Mouse (Mus musculus): ENCODE results near the gene Gsdme. TPM values are rescaled to one million over a fixed set of nuclear protein-coding genes. Genes with fewer than 3 reads are reported as not detected.

The Gsdme gene
- total and polyA plus RNA-seq, 3 experiments: 0.27 to 1.5 TPM; not detected in 1

GRCm38 (mm10) chr6:50218628-50219027 is 45.0 kb downstream of the Gsdme start:
- H3K27me3 ChIP-seq (ENCODE audit: control insufficient read depth in 1 of 2, insufficient read depth in 2 of 2, low read length in 2 of 2): no peaks in the 10 kb centered on the region
- H3K9me3 ChIP-seq (replicated peaks; ENCODE audit: insufficient read depth, low read length): no peaks in the 10 kb centered on the region
- DNase-seq (ENCODE audit: low read depth, low spot score): no peak
- H3K4me1 ChIP-seq (ENCODE audit: control insufficient read depth in 1 of 2, insufficient read depth in 2 of 2, low read length in 2 of 2): peaks cover 0 to 11% of the 10 kb centered on the region in 2 experiments; a peak in 1 of 4 replicates
- TF ChIP-seq USF1 (IDR thresholded peaks at IDR 0.05; ENCODE audit: low read depth, low read length): no peak
- TF ChIP-seq POLR2A (IDR thresholded peaks at IDR 0.05; ENCODE audit: control insufficient read depth in 1 of 2, insufficient read depth in 1 of 2, low read depth in 1 of 2, low read length in 2 of 2, poor library complexity in 1 of 2): no peak
- TF ChIP-seq ETS1 (IDR thresholded peaks at IDR 0.05; ENCODE audit: low read depth, low read length): no peak
- no peak for TF ChIP-seq ZMIZ1 (IDR thresholded peaks at IDR 0.05; ENCODE audit: low read depth, low read length)
- no peak for TF ChIP-seq GATA1 (IDR thresholded peaks at IDR 0.05; ENCODE audit: low read depth, low read length)
- TF ChIP-seq GABPA (IDR thresholded peaks at IDR 0.05; ENCODE audit: low read depth, low read length): no peak
- TF ChIP-seq POLR2AphosphoS2 (IDR thresholded peaks at IDR 0.05; ENCODE audit: low read length): no peak
- no peak for TF ChIP-seq NELFE (IDR thresholded peaks at IDR 0.05; ENCODE audit: low read depth, low read length)
- TF ChIP-seq SIN3A (IDR thresholded peaks at IDR 0.05; ENCODE audit: low read length): no peak
- TF ChIP-seq CTCF (IDR thresholded peaks at IDR 0.05 in 2 of 3, conservative IDR thresholded peaks at IDR 0.05 in 1 of 3; ENCODE audit: control insufficient read depth in 1 of 3, insufficient read depth in 1 of 3, low read depth in 2 of 3, low read length in 3 of 3, poor library complexity in 1 of 3, severe bottlenecking in 1 of 3): no peak
- no peak for TF ChIP-seq MAX (IDR thresholded peaks at IDR 0.05; ENCODE audit: low read length)
- TF ChIP-seq TBP (IDR thresholded peaks at IDR 0.05; ENCODE audit: low read depth, low read length): no peak
- TF ChIP-seq MYC (IDR thresholded peaks at IDR 0.05; ENCODE audit: low read depth, low read length): no peak
- no peaks in the 10 kb centered on the region for H3K79me2 ChIP-seq (ENCODE audit: control insufficient read depth, insufficient read depth, low read length, poor library complexity)
- no peaks in the 10 kb centered on the region; a peak in 2 of 4 replicates for H3K36me3 ChIP-seq (ENCODE audit: control insufficient read depth in 1 of 2, insufficient read depth in 2 of 2, low read length in 2 of 2)
- no peak overlapping the region for H3K9ac ChIP-seq (ENCODE audit: control insufficient read depth, low read depth, low read length, poor library complexity, severe bottlenecking)
- H3K4me3 ChIP-seq (ENCODE audit: control insufficient read depth in 1 of 2, insufficient read depth in 1 of 2, low read depth in 2 of 2, low read length in 2 of 2): no peak overlapping the region
- H3K27ac ChIP-seq (ENCODE audit: control insufficient read depth, low read depth, low read length): no peak overlapping the region

- Histone ChIP-seq H3K9ac (ENCODE audit: control insufficient read depth, low read depth, low read length, poor library complexity, severe bottlenecking) (no peak overlapping the region), H3K4me3 (ENCODE audit: control insufficient read depth in 1 of 2, insufficient read depth in 1 of 2, low read depth in 2 of 2, low read length in 2 of 2) (no peak overlapping the region), H3K79me2 (ENCODE audit: control insufficient read depth, insufficient read depth, low read length, poor library complexity) (no peaks in the 10 kb centered on the region), H3K9me3 (replicated peaks; ENCODE audit: insufficient read depth, low read length) (no peaks in the 10 kb centered on the region), H3K27me3 (ENCODE audit: control insufficient read depth in 1 of 2, insufficient read depth in 2 of 2, low read length in 2 of 2) (no peaks in the 10 kb centered on the region), H3K4me1 (ENCODE audit: control insufficient read depth in 1 of 2, insufficient read depth in 2 of 2, low read length in 2 of 2) (no peaks in the 10 kb centered on the region; a peak in 1 of 4 replicates), H3K36me3 (ENCODE audit: control insufficient read depth in 1 of 2, insufficient read depth in 2 of 2, low read length in 2 of 2) (no peaks in the 10 kb centered on the region), H3K27ac (ENCODE audit: control insufficient read depth, low read depth, low read length) (no peak overlapping the region)
- no peak for DNase-seq (ENCODE audit: low read depth, low spot score)
- TF ChIP-seq MXI1 (IDR thresholded peaks at IDR 0.05; ENCODE audit: low read depth, low read length) (no peak), ZC3H11A (IDR thresholded peaks at IDR 0.05; ENCODE audit: low read depth, low read length) (no peak), TBP (IDR thresholded peaks at IDR 0.05; ENCODE audit: low read depth, low read length) (no peak), NRF1 (IDR thresholded peaks at IDR 0.05; ENCODE audit: insufficient read depth, low read depth, low read length, poor library complexity, severe bottlenecking) (no peak), MYC (IDR thresholded peaks at IDR 0.05; ENCODE audit: low read depth, low read length) (no peak), NELFE (IDR thresholded peaks at IDR 0.05; ENCODE audit: low read depth, low read length) (no peak), UBTF (IDR thresholded peaks at IDR 0.05; ENCODE audit: borderline replicate concordance, insufficient read depth, low read depth, low read length) (no peak), POLR2AphosphoS2 (IDR thresholded peaks at IDR 0.05; ENCODE audit: low read length) (no peak), TAL1 (IDR thresholded peaks at IDR 0.05; ENCODE audit: low read length) (no peak), MAFK (IDR thresholded peaks at IDR 0.05; ENCODE audit: borderline replicate concordance, low read depth, low read length) (no peak), CHD1 (IDR thresholded peaks at IDR 0.05; ENCODE audit: low read depth, low read length) (no peak), SMC3 (IDR thresholded peaks at IDR 0.05; ENCODE audit: low read depth, low read length) (no peak), ZNF384 (IDR thresholded peaks at IDR 0.05; ENCODE audit: low read depth, low read length) (no peak), JUND (IDR thresholded peaks at IDR 0.05; ENCODE audit: low read depth, low read length) (no peak), MAZ (IDR thresholded peaks at IDR 0.05; ENCODE audit: low read depth, low read length) (no peak), ETS1 (IDR thresholded peaks at IDR 0.05; ENCODE audit: low read depth, low read length) (no peak), RCOR1 (IDR thresholded peaks at IDR 0.05; ENCODE audit: low read depth, low read length) (no peak), CTCF (IDR thresholded peaks at IDR 0.05 in 2 of 3, conservative IDR thresholded peaks at IDR 0.05 in 1 of 3; ENCODE audit: control insufficient read depth in 1 of 3, insufficient read depth in 1 of 3, low read depth in 2 of 3, low read length in 3 of 3, poor library complexity in 1 of 3, severe bottlenecking in 1 of 3) (no peak), KAT2A (conservative IDR thresholded peaks at IDR 0.05; ENCODE audit: low read depth, low read length) (no peak)
These were observed 47.7 kb downstream of the Gsdme start for GRCm38 (mm10) chr6:50215986-50216385.

Data from MEL (cell line).